Mouse (Mus musculus) embryonic facial prominence, embryonic 14.5 days (tissue): ENCODE measurements around the gene Ppp6r2. TPM values are rescaled to one million over a fixed set of nuclear protein-coding genes. Genes with fewer than 3 reads are reported as not detected.

ENCODE experiments used
- ATAC-seq: fragments of 200-750 bp; cut with Nextera tagmentation; 2 replicates; pipeline ENCODE4 v1.8.0; 2017; ENCODE audit warnings: low read depth, moderate number of reproducible peaks, moderate TSS enrichment
- DNase-seq: peaks from one replicate; pipeline ENCODE4 v3.0.0-alpha.2; 2015; ENCODE audit warnings: low spot score
- H3K27ac ChIP-seq: fragments of 300-500 bp; sonication (generic); replicated peaks from 2 replicates; pipeline ENCODE4 v1.5.1; 2014; ENCODE audit warnings: low read depth, mild to moderate bottlenecking, low read length, moderate library complexity
- H3K27me3 ChIP-seq: fragments of 300-500 bp; sonication (generic); replicated peaks from 2 replicates; pipeline ENCODE4 v1.6.1; 2014; ENCODE audit warnings: low read length; ENCODE audit not compliant: control insufficient read depth, insufficient read depth
- H3K36me3 ChIP-seq: fragments of 300-500 bp; sonication (generic); 2 replicates; pipeline ENCODE4 v1.6.1; 2014; ENCODE audit warnings: low read length, mixed read lengths; ENCODE audit not compliant: control insufficient read depth, insufficient read depth
- H3K4me1 ChIP-seq: fragments of 300-500 bp; sonication (generic); 2 replicates; pipeline ENCODE4 v1.6.1; 2014; ENCODE audit warnings: antibody characterized with exemption, low read length; ENCODE audit not compliant: control insufficient read depth, insufficient read depth
- H3K4me2 ChIP-seq: fragments of 300-500 bp; sonication (generic); 2 replicates; pipeline ENCODE4 v1.6.1; 2014; ENCODE audit warnings: low read depth, mild to moderate bottlenecking, low read length, moderate library complexity, mixed read lengths
- H3K4me3 ChIP-seq: fragments of 300-500 bp; sonication (generic); 2 replicates; pipeline ENCODE4 v1.5.1; 2014; ENCODE audit warnings: low read depth, mild to moderate bottlenecking, low read length
- H3K9ac ChIP-seq: fragments of 300-500 bp; sonication (generic); 2 replicates; pipeline ENCODE4 v1.6.1; 2014; ENCODE audit warnings: low read depth, mild to moderate bottlenecking, low read length, moderate library complexity, mixed read lengths
- H3K9me3 ChIP-seq: fragments of 300-500 bp; sonication (generic); 2 replicates; pipeline ENCODE4 v1.6.1; 2016; ENCODE audit warnings: low read length; ENCODE audit not compliant: control insufficient read depth
- WGBS: fragments of 180-500 bp; shearing (Covaris S2); extraction: QIAGEN DNeasy Blood & Tissue Kit; methylation state at CpG from one replicate; pipeline ENCODE4 v1.1.7; 2014; 5-methylcytosine and 5-hydroxymethylcytosine counted together
- polyA plus RNA-seq: library from polyadenylated mRNA; unstranded; fragments of >200 nt; fragmentation: Nextera tagmentation; extraction: Ambion mirVana; gene quantifications from 2 replicates; pipeline ENCODE4 v1.2.1, GENCODE M21; 2014

The Ppp6r2 gene
- polyA plus RNA-seq, 1 experiment from 2014 or later, result 27.3 TPM

- peaks cover 83% of the 10 kb centered on the region for H3K4me1 ChIP-seq
- peak overlapping the region; percentile 76 for H3K9ac ChIP-seq
- H3K27me3 ChIP-seq, result no peaks in the 10 kb centered on the region
- H3K9me3 ChIP-seq, result no peaks in the 10 kb centered on the region
- peak overlapping the region; percentile 73 for H3K27ac ChIP-seq
- peak overlapping the region; percentile 100 for H3K4me2 ChIP-seq
- WGBS, result 2% methylated on average over 9 of the region's 15 CpGs
- 0 out of 2 replicates have a peak, but pooled peaks cover 3% of the 10 kb centered on the region for H3K36me3 ChIP-seq
- ATAC-seq (peak; percentile 3; the same call in 1 of the 2 replicates), DNase-seq (no peak)
- peak overlapping the region; percentile 58 for H3K4me3 ChIP-seq
Observed at GRCm38 (mm10) chr15:89173906-89174214, 37.5 kb upstream of the Ppp6r2 start.

GRCm38 (mm10) chr15:89174889-89175339, 36.4 kb upstream of the Ppp6r2 start:
- Histone ChIP-seq H3K27me3 (no peaks in the 10 kb centered on the region), H3K9ac (no peak overlapping the region), H3K27ac (peak overlapping the region; percentile 73; the same call in 1 of the 2 replicates), H3K4me2 (peak overlapping the region; percentile 100; the same call in 1 of the 2 replicates), H3K9me3 (no peaks in the 10 kb centered on the region), H3K4me3 (no peak overlapping the region), H3K4me1 (peaks cover 78% of the 10 kb centered on the region), H3K36me3 (no peaks in the 10 kb centered on the region)
- 55% methylated on average over 11 of the region's 11 CpGs for WGBS
- DNase-seq (no peak), ATAC-seq (no peak)

DNA sequence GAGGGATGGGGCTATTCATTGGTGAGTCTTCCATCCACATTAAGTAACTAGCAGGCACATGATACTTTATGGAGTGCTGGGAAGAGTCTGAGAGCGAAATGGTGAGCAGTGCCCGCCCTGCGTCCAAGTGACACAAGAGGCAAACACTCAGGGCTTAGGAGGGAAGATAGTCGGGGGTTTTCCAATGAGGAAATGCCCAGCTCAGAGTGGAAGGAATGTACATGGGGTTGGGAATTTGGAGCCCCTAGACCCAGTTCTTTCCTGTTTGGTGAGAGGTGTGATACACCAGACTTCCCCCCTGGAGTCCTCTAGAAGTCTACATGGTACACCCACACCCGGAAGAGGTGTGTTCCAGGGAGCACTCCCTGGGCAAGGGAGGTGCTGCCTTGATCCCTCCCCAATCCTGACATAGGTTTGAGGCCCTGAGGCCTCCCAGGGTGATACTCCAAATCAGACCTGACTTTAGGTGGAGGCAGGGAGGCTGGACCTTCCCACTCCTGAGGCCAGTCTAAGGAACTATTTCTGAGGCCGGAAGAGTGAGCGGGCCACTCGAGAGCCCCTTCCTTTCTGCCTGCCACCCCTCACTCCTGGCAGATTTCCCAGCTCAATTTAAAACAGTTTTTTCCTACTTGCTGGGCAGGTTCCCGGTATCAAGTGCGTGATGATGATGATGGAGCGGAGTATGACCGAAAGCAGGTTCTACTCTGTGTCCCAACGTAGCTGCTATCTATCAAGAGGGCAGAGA, 35.8 kb upstream of the Ppp6r2 start:
- H3K4me1 ChIP-seq, result peaks cover 72% of the 10 kb centered on the region

GRCm38 (mm10) chr15:89177121-89177520, 34.2 kb upstream of the Ppp6r2 start:
- peak overlapping the region; percentile 62 for H3K4me2 ChIP-seq
- 0 out of 2 replicates have a peak overlapping the region, but pooled peaks have one; percentile 32 for H3K9ac ChIP-seq
- H3K9me3 ChIP-seq, result no peaks in the 10 kb centered on the region
- DNase-seq (no peak), ATAC-seq (peak; percentile 4; the same call in 1 of the 2 replicates)
- no peaks in the 10 kb centered on the region for H3K27me3 ChIP-seq
- H3K4me3 ChIP-seq, result no peak overlapping the region
- H3K27ac ChIP-seq, result peak overlapping the region; percentile 30
- WGBS, result 32% methylated on average over 4 of the region's 5 CpGs
- peaks cover 70% of the 10 kb centered on the region for H3K4me1 ChIP-seq
- H3K36me3 ChIP-seq, result no peaks in the 10 kb centered on the region

More for the DNA sequence above, 35.8 kb upstream of the Ppp6r2 start:
- Histone ChIP-seq H3K27ac (peak overlapping the region; percentile 73; the same call in 1 of the 2 replicates), H3K27me3 (no peaks in the 10 kb centered on the region), H3K4me2 (no peak overlapping the region), H3K4me3 (no peak overlapping the region), H3K36me3 (no peaks in the 10 kb centered on the region), H3K9me3 (no peaks in the 10 kb centered on the region), H3K9ac (no peak overlapping the region)
- 72% methylated on average over 13 of the region's 13 CpGs for WGBS
- no peak for DNase-seq
- ATAC-seq, result no peak

GRCm38 (mm10) chr15:89177576-89178259, 33.6 kb upstream of the Ppp6r2 start:
- ATAC-seq, result no peak
- no peaks in the 10 kb centered on the region for H3K9me3 ChIP-seq
- no peak overlapping the region for H3K4me3 ChIP-seq
- no peaks in the 10 kb centered on the region for H3K27me3 ChIP-seq
- DNase-seq, result no peak
- no peaks in the 10 kb centered on the region for H3K36me3 ChIP-seq
- peaks cover 70% of the 10 kb centered on the region for H3K4me1 ChIP-seq
- H3K27ac ChIP-seq, result peak overlapping the region; percentile 94
- H3K9ac ChIP-seq, result peak overlapping the region; percentile 93; the same call in 1 of the 2 replicates
- 68% methylated on average over 4 of the region's 4 CpGs for WGBS
- H3K4me2 ChIP-seq, result peak overlapping the region; percentile 62

DNA sequence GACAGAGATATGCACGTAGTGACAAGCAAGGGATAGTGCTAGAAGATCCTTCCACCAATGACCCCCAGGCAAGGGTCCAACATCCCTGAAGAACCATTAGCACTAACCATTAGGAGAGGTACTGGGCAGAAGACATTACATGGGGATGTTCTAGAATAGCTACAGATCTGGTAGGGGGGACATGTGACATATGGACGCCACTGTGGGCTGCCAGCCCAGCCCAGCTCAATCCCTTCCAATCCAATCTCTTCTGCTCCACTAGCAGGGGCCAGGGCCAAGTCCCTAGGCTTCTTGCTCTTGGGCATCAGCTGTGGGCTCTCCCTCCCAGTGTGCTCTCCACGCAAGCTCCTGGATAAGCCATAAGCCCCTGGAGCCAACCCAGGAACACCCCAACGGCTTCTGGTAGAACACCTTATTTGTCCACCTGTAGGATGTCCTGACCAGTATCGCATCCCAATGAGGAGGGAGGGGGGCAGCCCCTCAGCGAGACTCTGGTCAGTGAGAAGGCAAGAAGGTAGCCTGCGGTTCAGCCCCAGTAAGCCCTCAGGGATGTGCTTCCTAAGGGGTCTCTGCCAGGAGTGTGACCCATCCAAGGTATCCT, 33.0 kb upstream of the Ppp6r2 start:
- Histone ChIP-seq H3K27ac (peak overlapping the region; percentile 94), H3K4me2 (peak overlapping the region; percentile 62), H3K4me3 (peak overlapping the region; percentile 88), H3K36me3 (no peaks in the 10 kb centered on the region), H3K27me3 (no peaks in the 10 kb centered on the region), H3K4me1 (peaks cover 66% of the 10 kb centered on the region), H3K9me3 (no peaks in the 10 kb centered on the region), H3K9ac (peak overlapping the region; percentile 93)
- ATAC-seq (no peak), DNase-seq (no peak)
- 72% methylated on average over 7 of the region's 7 CpGs for WGBS

- peak; percentile 30 for ATAC-seq
- WGBS, result 2% methylated on average over 13 of the region's 16 CpGs
Observed at GRCm38 (mm10) chr15:89178954-89179629, 32.3 kb upstream of the Ppp6r2 start.

GRCm38 (mm10) chr15:89179630-89179964, 31.8 kb upstream of the Ppp6r2 start:
- H3K4me3 ChIP-seq, result peak overlapping the region; percentile 88
- ATAC-seq (no peak), DNase-seq (no peak)
- H3K4me2 ChIP-seq, result peak overlapping the region; percentile 62
- H3K4me1 ChIP-seq, result peaks cover 54% of the 10 kb centered on the region
- no peaks in the 10 kb centered on the region for H3K27me3 ChIP-seq
- H3K9ac ChIP-seq, result peak overlapping the region; percentile 93
- H3K9me3 ChIP-seq, result no peaks in the 10 kb centered on the region
- H3K36me3 ChIP-seq, result no peaks in the 10 kb centered on the region
- WGBS, result 2% methylated on average over 6 of the region's 6 CpGs
- H3K27ac ChIP-seq, result peak overlapping the region; percentile 94

More at GRCm38 (mm10) chr15:89178954-89179629, 32.3 kb upstream of the Ppp6r2 start:
- Histone ChIP-seq H3K27ac (peak overlapping the region; percentile 94), H3K9me3 (no peaks in the 10 kb centered on the region), H3K27me3 (no peaks in the 10 kb centered on the region), H3K4me1 (peaks cover 59% of the 10 kb centered on the region), H3K4me3 (peak overlapping the region; percentile 88), H3K4me2 (peak overlapping the region; percentile 62), H3K9ac (peak overlapping the region; percentile 93), H3K36me3 (no peaks in the 10 kb centered on the region)
- DNase-seq, result peak; percentile 93
